Mouse (Mus musculus) forebrain, postnatal 0 days (tissue): ENCODE measurements around the gene Ccdc93. TPM values are rescaled to one million over a fixed set of nuclear protein-coding genes. Genes with fewer than 3 reads are reported as not detected.

Experiments
- ATAC-seq: fragments of 200-750 bp; cut with Nextera tagmentation; 2 replicates; pipeline ENCODE4 v1.8.0; 2017; ENCODE audit warnings: mild to moderate bottlenecking, moderate library complexity
- DNase-seq: peaks from one replicate; pipeline ENCODE4 v3.0.0-alpha.2; 2015
- H3K27ac ChIP-seq: fragments of 300-500 bp; sonication (generic); 2 replicates; pipeline ENCODE4 v1.5.1; 2014; ENCODE audit warnings: low read depth, mild to moderate bottlenecking, antibody characterized with exemption, low read length, moderate library complexity, mixed read lengths
- H3K27me3 ChIP-seq: fragments of 300-500 bp; sonication (generic); 2 replicates; pipeline ENCODE4 v1.6.1; 2014; ENCODE audit warnings: mild to moderate bottlenecking, low read length, mixed read lengths; ENCODE audit not compliant: insufficient read depth
- H3K36me3 ChIP-seq: fragments of 300-500 bp; sonication (generic); 2 replicates; pipeline ENCODE4 v1.6.1; 2014; ENCODE audit warnings: mild to moderate bottlenecking, moderate library complexity; ENCODE audit not compliant: insufficient read depth
- H3K4me1 ChIP-seq: fragments of 300-500 bp; sonication (generic); 2 replicates; pipeline ENCODE4 v1.6.1; 2014; ENCODE audit warnings: antibody characterized with exemption; ENCODE audit not compliant: insufficient read depth
- H3K4me2 ChIP-seq: fragments of 300-500 bp; sonication (generic); 2 replicates; pipeline ENCODE4 v1.6.1; 2014; ENCODE audit warnings: low read depth, mild to moderate bottlenecking, moderate library complexity
- H3K4me3 ChIP-seq: fragments of 300-500 bp; sonication (generic); 2 replicates; pipeline ENCODE4 v1.5.1; 2014; ENCODE audit warnings: low read depth, low read length, mixed read lengths
- H3K9ac ChIP-seq: fragments of 300-500 bp; sonication (generic); 2 replicates; pipeline ENCODE4 v1.6.1; 2014; ENCODE audit warnings: mild to moderate bottlenecking
- H3K9me3 ChIP-seq: fragments of 300-500 bp; sonication (generic); 2 replicates; pipeline ENCODE4 v1.6.1; 2016; ENCODE audit warnings: low read length
- CTCF ChIP-seq: sonication (generic); IDR thresholded peaks from 2 replicates; pipeline ENCODE4 v1.5.1; 2016; ENCODE audit warnings: antibody characterized with exemption, control low read depth, low read depth
- WGBS: fragments of 180-500 bp; shearing (Covaris S2); extraction: QIAGEN DNeasy Blood & Tissue Kit; methylation state at CpG from one replicate; pipeline ENCODE4 v1.1.7; 2014; 5-methylcytosine and 5-hydroxymethylcytosine counted together
- polyA plus RNA-seq: library from polyadenylated mRNA; unstranded; fragments of >200 nt; fragmentation: Nextera tagmentation; extraction: Ambion mirVana; gene quantifications from 2 replicates; pipeline ENCODE4 v1.2.1, GENCODE M21; 2015
- total RNA-seq: library from RNA; depleted of rRNA; stranded (reverse); fragments of >200 nt; gene quantifications from 2 replicates; pipeline ENCODE4 v1.2.3, GENCODE M21; 2014

Gene Ccdc93
- total and polyA plus RNA-seq, 2 experiments from 2014 or later, result 6.7 to 14.6 TPM

GRCm38 (mm10) chr1:121462643-121463042, 31.8 kb downstream of the Ccdc93 start:
- no peak for TF ChIP-seq CTCF
- DNase-seq (no peak), ATAC-seq (no peak)
- H3K4me3 ChIP-seq, result no peak overlapping the region
- no peak overlapping the region for H3K4me2 ChIP-seq
- no peak overlapping the region for H3K9ac ChIP-seq
- H3K27ac ChIP-seq, result no peak overlapping the region
- no peaks in the 10 kb centered on the region for H3K27me3 ChIP-seq
- WGBS, result 88% methylated on average over 1 of the region's 1 CpGs
- H3K4me1 ChIP-seq, result no peaks in the 10 kb centered on the region
- no peaks in the 10 kb centered on the region for H3K9me3 ChIP-seq
- peaks cover 32% of the 10 kb centered on the region for H3K36me3 ChIP-seq

- TF ChIP-seq CTCF, result no peak
- WGBS, result 91% methylated on average over 7 of the region's 7 CpGs
- H3K27ac ChIP-seq, result no peak overlapping the region
Observed at GRCm38 (mm10) chr1:121463806-121464205, 33.0 kb downstream of the Ccdc93 start.

GRCm38 (mm10) chr1:121466276-121466675, 35.4 kb downstream of the Ccdc93 start:
- ATAC-seq (no peak), DNase-seq (no peak)
- no peak overlapping the region for H3K4me2 ChIP-seq
- no peak overlapping the region for H3K4me3 ChIP-seq
- H3K9ac ChIP-seq, result no peak overlapping the region
- no peak overlapping the region for H3K27ac ChIP-seq
- no peak for TF ChIP-seq CTCF
- peaks cover 45% of the 10 kb centered on the region for H3K36me3 ChIP-seq
- no peaks in the 10 kb centered on the region for H3K4me1 ChIP-seq
- H3K27me3 ChIP-seq, result no peaks in the 10 kb centered on the region
- WGBS, result 87% methylated on average over 3 of the region's 3 CpGs
- H3K9me3 ChIP-seq, result no peaks in the 10 kb centered on the region

More at GRCm38 (mm10) chr1:121463806-121464205, 33.0 kb downstream of the Ccdc93 start:
- Histone ChIP-seq H3K4me2 (no peak overlapping the region), H3K4me1 (no peaks in the 10 kb centered on the region), H3K9me3 (no peaks in the 10 kb centered on the region), H3K36me3 (peaks cover 36% of the 10 kb centered on the region), H3K4me3 (no peak overlapping the region), H3K27me3 (no peaks in the 10 kb centered on the region), H3K9ac (no peak overlapping the region)
- DNase-seq (no peak), ATAC-seq (no peak)

DNA sequence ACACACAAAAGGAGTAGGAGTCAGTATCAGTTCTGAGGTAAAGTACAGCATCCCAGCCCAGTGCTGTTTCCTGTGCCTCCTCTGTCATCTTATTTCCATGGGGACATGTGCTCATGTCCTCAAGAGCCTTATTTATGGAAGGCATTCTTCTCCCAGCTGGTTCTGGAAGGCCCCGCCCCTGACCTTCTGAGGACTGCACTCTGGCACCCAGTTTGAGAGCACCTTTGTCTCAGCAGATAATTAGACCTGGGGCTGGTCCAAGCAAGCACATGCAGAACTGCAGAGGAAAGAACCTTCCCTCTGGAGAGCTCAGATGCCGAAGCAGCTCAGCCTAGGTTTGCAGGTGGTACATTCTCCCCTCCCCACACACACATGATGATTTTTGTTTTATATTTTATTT, 37.4 kb downstream of the Ccdc93 start:
- Histone ChIP-seq H3K4me3 (no peak overlapping the region), H3K4me1 (no peaks in the 10 kb centered on the region), H3K9ac (no peak overlapping the region), H3K27ac (no peak overlapping the region), H3K9me3 (no peaks in the 10 kb centered on the region), H3K36me3 (peaks cover 27% of the 10 kb centered on the region), H3K27me3 (no peaks in the 10 kb centered on the region), H3K4me2 (no peak overlapping the region)
- WGBS, result 67% methylated on average over 2 of the region's 2 CpGs
- no peak for TF ChIP-seq CTCF
- ATAC-seq, result no peak
- DNase-seq, result no peak

DNA sequence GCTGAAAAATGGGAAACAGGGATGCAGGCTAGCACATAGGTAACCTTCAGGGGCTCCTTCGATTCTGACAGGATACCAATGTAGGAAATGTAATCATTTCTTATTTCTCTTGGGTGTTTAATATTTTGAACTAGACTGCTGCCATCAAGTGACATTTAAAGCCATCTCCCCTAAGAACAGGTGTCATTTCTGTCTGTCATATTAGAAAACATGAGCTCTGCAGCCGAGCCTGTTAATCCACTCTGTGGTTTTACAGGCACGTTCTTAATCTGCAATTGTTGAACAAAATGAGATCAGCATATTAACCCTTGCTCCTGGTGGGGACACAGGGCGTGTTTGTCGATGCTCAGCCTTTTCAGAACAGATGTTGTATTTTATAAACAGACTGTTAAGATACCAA, 40.7 kb downstream of the Ccdc93 start:
- WGBS, result 68% methylated on average over 5 of the region's 5 CpGs
- no peak for TF ChIP-seq CTCF

GRCm38 (mm10) chr1:121477716-121478115, 46.9 kb downstream of the Ccdc93 start:
- Histone ChIP-seq H3K9ac (no peak overlapping the region), H3K36me3 (peaks cover 48% of the 10 kb centered on the region), H3K27me3 (no peaks in the 10 kb centered on the region), H3K9me3 (no peaks in the 10 kb centered on the region), H3K27ac (no peak overlapping the region), H3K4me2 (no peak overlapping the region), H3K4me1 (no peaks in the 10 kb centered on the region), H3K4me3 (no peak overlapping the region)
- DNase-seq, result no peak
- ATAC-seq, result no peak
- TF ChIP-seq CTCF, result no peak
- WGBS, result 96% methylated on average over 5 of the region's 5 CpGs

More for the DNA sequence above, 40.7 kb downstream of the Ccdc93 start:
- Histone ChIP-seq H3K27me3 (no peaks in the 10 kb centered on the region), H3K4me1 (no peaks in the 10 kb centered on the region), H3K27ac (no peak overlapping the region), H3K4me3 (no peak overlapping the region), H3K9me3 (no peaks in the 10 kb centered on the region), H3K36me3 (peaks cover 20% of the 10 kb centered on the region), H3K4me2 (no peak overlapping the region), H3K9ac (no peak overlapping the region)
- no peak for ATAC-seq
- no peak for DNase-seq

DNA sequence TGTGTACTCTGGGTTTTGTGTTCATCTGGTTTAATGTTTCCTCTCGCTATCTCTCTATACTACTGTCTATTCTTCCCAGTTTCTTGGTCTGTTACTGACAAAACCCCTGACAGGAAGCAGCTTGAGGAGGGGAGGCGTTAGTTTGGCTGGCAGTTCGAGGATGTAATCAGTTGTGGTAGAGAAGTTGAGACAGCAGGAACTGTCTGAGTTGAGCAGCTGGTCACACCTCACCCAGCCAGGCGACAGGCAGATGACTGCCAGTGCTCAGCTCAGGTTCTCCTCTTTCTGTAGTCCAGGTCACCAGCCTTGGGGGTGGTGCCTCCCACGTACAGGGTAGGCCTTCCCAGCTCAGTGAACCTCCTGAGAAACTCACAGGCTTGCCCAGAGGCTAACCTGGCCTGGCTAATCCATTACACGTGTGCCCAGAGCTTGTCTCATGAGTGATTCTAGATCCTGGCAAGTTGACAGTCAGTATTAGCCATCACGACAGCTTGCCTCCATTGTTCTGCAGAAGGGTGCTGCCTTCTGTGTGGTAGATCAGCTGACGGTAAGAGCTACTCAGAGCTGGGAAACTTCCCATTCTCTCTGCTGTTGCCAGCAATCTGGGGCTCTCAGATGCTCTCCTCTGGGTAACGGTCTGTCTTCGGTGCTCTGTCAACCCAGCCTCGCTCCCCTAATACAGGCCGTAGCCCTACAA, 47.6 kb downstream of the Ccdc93 start:
- H3K27ac ChIP-seq, result 0 out of 2 replicates have a peak overlapping the region, but pooled peaks have one; percentile 36
- DNase-seq, result peak; percentile 73
- no peaks in the 10 kb centered on the region for H3K9me3 ChIP-seq
- H3K4me2 ChIP-seq, result no peak overlapping the region
- TF ChIP-seq CTCF, result no peak
- H3K9ac ChIP-seq, result no peak overlapping the region
- no peaks in the 10 kb centered on the region for H3K4me1 ChIP-seq
- H3K27me3 ChIP-seq, result no peaks in the 10 kb centered on the region
- peaks cover 55% of the 10 kb centered on the region for H3K36me3 ChIP-seq
- WGBS, result 67% methylated on average over 12 of the region's 12 CpGs
- no peak overlapping the region for H3K4me3 ChIP-seq
- peak; percentile 91 for ATAC-seq
